Mouse (Mus musculus): ENCODE data around the gene Naa25.
"Not testable (repeated sequence)": the region's sequence is repeated elsewhere in the genome, so short reads cannot be mapped to it uniquely, and the experiment has no call there.

Naa25 gene

DNA sequence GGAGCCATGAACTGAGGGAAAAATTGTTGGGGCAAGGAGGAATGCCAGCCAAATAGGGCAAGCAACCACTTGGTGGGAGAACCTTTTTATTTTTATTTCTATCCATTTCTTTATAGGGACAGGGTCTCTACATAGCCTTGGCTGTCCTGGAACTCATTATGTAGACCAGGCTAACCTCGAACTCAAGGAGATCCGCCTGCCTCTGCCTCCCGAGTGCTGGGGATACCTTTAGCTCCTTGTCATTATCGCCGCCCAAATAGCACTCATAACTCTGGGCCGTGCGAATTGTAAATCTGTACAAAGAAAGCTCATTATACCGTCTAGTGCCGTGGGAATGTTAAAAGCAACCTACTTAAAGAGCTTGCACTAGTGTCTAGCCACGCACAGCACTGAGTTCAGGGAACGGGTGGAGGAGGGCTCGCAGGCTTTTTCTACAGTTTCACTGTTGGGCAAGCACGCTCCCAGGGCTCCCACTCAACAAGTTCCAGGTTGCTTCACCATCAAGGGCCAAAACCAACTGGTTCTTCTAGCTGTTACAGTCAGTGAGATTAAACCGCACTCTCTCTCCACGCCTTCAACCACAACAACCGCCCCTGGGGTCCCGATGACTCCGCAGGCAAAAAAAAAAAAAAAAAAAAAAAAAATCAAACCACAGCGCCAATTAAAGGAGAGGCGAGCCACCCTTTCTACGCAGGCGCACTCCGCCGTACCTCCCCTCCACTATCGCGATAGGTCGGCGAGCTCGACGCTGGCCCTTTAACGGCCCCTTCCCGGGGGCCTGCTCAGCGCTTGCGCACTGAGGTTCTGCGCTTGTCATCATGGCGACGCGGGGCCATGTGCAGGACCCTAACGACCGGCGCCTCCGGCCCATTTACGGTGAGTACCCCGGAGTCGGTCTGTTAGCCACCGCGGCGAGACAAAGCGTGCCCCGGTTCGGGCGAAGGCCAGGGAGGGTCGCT is at the start of gene Naa25:
Naa25 (plus strand) TSS at position 750 of the 959 bp plus-strand sequence.
- peak; percentile 86 to 94 for DNase-seq (ENCODE audit: low spot score in 2 of 2)

DNA sequence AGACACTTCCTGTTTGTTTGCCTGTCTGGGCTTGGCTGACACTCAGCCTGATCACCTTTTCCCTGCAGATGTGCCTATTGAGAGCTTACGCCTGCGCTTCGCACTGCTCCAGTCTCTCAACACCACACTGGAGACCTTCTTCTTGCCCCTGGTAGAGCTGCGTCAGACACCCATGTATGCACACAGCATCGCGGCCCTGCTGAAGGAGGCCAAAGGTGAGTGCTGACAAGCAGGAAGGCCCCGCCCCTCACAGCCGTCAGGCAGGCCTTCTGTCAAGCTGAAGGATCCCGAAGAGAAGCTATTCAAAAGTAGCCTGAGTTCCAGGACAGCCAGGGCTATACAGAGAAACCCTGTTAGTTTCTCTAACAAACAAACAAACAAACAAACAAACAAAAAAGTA is 38.5 kb upstream of the Naa25 start:
- DNase-seq (ENCODE audit: low spot score in 2 of 2): peak in 1 of 2 experiments; percentile 33

DNA sequence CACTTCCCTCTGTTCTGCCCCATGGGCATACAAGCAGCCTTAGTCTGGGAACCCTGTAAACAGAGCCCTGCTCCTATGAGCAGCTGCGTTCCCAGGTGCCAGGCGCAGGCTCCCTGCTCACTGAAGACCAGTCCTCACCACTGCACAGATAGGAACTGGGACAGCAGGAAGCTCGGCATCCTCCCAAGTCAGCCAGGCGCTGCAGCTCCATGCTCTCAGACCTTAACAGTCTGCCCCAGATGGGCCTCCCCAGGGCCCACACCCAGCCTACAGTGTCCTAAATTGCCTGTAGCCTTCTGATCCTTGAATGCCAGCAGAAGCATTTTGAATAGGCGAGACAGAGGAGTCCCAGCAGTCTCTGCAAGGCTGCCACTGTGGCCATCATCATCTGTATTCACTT is 36.0 kb upstream of the Naa25 start:
- no peak for DNase-seq (ENCODE audit: low spot score in 2 of 2)

DNA sequence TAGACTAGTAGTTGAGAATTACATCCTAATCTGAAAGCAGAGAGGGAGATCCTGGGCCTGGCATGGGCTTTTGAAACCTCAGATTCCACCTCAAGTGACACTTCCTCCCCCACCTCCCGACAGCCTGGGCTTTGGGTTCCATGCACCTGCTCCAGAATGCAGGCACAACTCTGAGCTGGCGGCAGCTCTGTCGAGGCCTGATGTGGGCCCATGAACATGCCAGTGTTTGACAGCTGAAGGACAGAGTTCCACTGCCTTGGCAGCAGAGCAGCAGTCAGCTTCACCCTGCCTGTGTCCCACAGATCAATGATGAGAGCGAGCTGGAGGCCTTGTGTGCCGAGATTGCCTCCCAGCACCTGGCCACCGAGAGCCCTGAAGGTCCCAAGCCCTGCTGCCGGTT is 34.3 kb upstream of the Naa25 start:
- no peak for DNase-seq (ENCODE audit: low spot score in 2 of 2)

DNA sequence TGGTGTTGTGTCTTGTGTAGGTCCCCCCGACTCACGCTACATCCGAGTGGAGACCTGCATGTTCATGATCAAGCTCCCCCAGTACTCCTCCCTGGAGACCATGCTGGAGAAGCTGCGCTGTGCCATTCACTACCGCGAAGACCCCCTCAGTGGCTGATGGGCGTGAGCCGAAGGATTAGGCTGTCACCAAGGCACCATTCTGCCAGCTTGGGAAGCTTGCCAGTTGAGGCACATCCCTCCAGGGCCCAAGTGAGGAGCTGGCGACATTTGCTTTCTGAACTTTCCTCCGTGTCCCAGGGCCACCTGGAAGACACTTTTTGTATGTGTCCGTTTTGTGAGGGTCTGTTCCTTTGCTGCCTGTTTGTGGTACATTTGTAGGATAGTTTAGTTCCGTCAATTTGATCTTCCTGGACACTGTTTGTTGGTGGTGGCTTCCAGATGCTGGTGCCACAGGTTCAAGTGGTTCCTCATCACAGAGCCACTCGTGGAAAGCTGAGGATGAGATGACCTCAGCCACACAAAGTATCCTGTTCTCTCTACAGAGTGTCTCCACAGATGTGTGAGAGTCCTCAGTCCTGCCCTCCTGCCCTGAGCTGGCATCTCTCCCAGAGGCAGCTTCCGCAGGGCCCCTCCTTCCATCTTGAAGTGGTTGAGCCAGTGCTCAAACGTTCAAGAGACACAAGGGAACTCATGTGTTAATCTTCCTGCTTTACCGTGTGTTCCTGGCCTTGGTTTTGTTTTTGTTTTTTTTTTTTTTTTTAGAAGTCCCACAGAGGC is 31.1 kb upstream of the Naa25 start:
- DNase-seq (ENCODE audit: low spot score in 2 of 2): no peak

DNA sequence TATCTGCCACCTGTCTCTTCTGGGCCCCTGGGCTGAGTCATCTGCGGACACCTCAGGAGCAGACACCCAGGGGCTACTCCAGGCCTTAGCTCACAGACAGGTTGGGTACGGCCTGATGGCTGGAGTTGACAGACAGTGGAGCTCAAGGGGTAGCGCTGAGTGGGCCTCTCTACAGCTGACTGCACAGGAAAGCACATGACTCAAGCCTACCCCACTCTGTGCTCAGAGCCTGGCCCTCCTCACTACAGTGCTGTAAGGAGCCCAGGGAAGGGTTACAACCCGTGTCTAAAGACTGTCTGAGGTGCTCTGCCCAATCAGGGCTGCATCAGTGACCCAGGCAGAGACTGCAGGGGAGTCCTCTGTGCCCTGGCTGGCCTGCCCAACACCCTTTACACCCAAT is 30.5 kb upstream of the Naa25 start:
- no peak for DNase-seq (ENCODE audit: low spot score in 2 of 2)

DNA sequence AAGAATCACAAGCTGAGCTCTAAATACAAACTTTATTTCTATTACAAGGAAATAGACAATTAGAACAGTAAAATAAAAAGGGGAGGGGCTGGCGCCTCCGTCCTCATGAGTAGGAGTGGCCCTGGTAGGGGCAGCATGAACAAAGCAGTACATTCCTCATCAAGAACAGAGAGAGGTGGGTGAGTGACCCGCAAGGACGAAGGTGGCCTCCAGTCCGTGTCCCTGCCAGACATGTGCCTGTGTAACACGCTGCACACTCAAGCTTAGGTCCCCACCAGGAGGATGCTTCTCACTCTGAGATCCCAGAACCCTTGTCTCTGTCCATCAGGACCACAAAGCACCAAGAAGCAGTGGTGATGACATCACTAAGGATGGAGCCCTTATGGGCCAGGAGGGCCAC is 26.0 kb upstream of the Naa25 start:
- no peak for DNase-seq (ENCODE audit: low spot score in 2 of 2)

DNA sequence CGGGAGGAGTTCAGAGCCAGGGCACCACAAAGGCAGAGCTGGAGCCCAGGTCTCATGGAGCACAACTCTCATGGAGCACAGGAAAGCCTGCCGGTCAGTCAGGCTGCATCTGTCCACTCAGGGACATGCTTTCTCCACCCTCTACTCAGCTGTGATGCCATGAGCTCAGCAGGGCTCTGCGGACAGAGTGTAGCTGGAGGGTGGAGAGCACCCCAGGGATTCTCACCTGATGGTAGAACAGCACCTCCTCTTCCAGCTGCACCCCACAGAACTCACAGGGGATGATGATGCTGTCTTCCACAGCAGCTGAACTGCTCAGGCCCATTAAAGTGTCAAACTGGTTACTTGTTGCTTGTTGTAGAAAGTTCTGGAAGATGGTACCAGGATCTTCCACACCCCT is 22.9 kb upstream of the Naa25 start:
- DNase-seq (ENCODE audit: low spot score in 2 of 2): no peak

DNA sequence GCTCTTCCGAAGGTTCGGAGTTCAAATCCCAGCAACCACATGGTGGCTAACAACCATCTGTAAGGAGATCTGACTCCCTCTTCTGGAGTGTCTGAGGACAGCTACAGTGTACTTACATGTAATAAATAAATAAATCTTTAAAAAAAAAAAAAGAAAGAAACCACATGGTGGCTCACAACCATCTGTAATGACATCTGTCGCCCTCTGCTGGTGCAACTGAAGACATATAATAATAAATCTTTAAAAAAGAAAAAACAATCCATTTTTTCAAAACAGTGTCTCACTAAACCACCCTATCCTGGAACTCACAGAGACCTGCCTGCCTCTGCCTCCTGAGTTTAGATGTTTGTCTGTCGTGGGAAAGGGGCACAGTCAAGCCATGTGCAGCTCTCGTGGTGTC is 20.8 kb upstream of the Naa25 start:
- DNase-seq (ENCODE audit: low spot score in 2 of 2): not testable (repeated sequence)

DNA sequence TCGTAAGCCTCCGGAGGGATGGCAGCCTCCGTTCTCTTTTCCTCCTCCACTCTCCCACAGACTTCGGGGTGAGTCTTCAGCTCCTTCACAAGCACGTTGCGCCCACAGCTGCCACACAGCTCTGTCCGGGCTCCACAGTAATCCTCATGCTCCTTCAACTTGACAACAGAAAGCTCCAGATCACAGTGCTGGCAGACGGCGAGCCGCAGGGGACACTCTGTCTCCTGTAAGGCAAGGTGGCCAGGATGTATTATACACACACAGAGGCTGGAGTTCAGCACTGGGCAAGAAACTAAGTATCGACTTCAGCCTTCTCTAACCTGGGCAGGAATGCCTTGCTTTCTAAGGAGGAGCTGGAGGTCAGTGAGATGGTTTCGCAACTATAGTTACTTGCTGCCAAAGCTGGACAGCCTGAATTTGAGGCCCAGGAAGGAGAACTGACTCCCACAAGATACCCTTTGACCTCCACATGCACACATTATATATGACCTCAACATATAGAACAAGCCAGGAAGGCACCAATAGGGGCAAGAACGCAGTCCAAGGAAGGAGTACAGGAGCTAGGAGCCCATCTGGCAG is 19.0 kb upstream of the Naa25 start:
- DNase-seq (ENCODE audit: low spot score in 2 of 2): no peak

DNA sequence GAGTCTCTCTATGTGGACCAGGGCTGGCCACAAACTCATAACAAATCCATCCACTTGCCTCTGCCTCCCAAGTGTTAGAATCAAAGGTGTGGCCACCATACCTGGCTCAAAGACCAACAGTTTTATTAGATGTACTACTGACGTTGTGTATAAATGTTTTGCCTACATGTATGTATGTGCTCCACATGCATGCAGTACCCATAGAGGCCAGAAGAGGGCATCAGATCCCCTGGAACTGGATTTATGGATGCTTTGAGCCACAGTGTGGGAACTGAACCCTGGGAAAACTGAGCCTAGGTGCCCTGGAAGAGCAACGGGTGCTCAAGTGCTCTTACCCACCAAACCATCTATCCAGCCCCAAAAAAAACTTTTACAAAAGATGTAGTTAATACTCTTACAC is 17.0 kb upstream of the Naa25 start:
- DNase-seq (ENCODE audit: low spot score in 2 of 2): no peak

DNA sequence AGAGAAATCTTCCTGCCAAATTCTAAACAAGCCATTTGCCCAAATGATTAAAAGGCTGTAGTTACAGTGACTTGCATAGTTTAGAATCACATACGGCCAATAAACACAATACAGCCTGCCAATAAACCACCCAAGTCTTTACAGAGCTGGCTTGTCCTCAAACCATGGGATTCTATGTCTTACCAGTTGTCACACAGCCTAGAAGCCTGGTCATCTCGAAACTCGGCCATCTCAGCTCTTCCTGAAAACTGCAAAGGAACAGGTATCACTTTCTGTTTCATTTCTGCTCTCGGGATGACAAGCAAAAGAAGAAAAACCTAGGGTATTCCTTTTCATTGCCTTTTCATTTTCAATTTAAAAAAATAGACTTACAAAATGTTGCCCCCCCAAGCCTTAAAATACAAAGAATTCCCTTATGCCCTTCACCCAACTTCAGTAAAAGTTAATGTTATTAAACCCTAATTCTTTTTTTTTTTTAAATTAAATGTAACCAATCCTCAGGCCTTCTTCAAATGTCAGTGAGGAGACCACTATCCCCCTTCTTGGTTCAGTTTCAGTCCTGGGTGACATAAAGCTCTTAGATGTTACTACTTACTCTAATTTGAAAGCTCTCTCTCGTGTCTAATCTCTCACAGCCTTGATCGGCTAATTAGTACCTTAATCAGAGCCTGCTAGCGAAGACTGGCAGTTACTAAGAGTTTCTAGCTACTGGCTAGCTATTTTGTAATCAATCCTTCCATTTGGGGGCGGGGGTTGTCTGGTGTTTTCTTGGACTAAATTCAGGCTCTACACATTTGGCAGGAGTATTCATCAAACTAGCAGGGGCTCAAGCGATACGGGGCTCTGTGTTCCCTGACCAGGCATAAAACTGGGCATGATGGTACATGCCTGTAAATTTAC is 13.6 kb upstream of the Naa25 start:
- DNase-seq (ENCODE audit: low spot score in 2 of 2): no peak

DNA sequence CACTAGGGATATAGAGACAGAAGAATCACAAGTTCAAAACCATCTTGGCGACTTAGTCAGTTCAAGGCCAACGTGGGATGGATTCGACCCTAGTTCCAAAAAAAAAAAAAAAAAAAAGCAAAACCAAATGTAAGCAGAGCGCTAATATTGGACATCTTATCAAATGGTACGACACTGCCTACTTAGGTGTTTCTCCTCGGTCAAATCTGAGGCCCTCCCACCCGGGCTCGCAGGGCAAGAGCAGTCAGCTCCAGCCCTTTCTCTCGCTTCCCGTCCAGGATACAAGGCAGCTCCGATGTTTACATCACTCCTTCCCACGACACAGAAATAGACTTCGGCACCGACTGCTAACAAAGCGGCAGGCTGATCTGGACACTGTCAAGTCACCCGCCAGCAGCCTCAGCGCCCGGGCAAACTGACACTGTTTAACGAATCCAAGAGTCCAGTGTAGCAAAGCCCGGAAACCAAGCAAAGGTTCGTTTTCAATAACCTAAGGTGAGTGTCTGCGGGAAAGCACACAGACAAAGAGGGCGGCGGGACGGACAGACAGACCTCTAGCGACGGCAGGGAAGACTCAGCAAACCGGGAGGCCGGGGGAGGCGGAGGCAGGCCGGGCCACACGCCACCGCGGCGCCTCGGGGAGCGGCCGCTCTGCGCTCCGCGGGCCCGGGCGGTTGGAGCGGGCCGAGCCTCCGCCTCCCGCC is 12.8 kb upstream of the Naa25 start:
- peak in 1 of 2 experiments; percentile 54 for DNase-seq (ENCODE audit: low spot score in 2 of 2)

DNA sequence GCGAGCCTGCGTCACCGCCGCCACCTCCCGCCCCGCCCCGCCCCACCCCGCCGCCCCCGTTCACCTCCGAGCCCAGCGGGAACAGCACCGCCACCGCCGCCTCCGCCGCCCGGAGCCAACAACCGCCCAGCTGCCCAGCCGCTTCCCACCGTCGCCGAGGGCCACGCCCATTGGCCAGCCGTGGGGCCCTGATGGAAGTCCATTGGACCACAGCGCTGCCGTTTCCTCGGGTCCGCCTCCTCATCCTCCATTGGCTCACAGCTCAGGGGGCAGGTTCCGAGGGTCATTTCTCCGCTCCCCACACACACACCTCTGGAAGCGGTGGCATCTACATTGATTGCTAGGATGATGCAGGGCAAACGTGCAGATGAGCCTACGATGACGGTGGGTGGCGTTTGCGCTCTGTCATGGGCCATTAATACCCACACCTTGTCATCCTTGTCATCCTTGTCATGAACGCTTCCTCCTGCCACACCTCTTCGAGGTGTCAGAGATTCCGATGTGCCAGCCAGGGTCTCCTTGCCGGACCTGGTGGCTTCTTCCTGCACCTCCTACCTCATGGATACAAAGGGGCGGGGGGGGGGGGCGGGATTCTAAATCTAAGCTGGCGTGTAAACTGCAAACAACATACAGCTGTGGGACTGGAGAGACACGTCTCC is 12.1 kb upstream of the Naa25 start, which contains the start of gene Trafd1:
Trafd1 (minus strand) TSS at position 172 of the 659 bp plus-strand sequence.
- DNase-seq (ENCODE audit: low spot score in 2 of 2): peak; percentile 89 to 96

DNA sequence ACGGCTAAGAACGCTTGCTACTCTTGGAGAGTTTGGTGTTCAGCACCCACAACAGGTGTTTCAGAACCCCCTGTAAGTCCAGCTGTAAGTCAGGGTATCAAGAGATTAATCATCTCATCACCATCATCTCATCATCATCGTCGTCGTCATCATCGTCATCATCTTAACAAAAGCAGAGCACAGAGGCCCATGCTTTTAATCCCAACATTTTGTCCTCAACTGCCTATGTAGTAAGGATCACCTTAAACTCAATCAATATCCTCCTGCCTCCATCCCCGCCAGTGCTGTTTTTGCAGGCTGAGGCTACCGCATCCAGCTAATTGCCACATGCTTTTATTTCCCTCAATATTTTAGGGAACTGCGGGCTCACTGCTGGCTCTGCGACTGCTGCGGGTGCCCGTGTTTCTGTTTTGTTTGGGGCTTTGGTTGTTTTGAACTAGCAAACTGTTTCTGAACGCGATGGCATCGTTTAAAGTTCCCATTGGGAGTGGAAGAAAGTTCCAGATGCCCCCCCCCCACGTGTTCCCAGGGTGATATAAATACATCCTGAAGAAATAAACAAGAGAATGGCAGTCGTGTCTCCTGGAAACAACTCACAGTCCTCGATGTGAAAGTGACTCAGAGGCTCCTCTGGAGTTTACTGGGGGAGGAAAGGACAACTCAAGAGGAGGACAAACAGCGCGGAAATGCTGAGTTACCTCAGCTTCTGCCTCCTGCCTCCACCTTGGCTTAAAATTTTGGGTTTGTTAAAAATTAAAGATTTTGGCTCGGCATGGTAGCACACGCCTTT is 11.4 kb upstream of the Naa25 start:
- peak in 1 of 2 experiments; percentile 8 for DNase-seq (ENCODE audit: low spot score in 2 of 2)

DNA sequence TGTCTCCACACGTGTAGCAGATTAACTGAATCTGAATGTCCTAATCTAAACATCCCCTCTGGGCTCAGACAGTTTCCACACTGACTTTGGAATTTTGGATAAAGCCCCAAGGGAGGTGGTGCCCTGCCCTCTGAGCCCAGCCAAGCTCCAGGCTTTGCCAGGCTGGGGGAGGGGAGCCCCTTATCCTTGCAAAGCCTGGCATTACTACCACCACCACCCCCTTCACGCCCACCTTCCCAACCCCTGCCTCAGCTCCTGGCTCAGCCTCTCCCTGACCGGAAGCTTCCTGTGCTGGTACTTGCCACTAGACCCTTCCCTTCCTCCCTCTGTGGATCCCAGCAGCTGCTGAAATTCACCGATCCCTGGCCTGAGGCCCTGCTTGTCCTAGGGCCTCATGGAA is 10.6 kb upstream of the Naa25 start:
- peak in 1 of 2 experiments; percentile 61 for DNase-seq (ENCODE audit: low spot score in 2 of 2)

DNA sequence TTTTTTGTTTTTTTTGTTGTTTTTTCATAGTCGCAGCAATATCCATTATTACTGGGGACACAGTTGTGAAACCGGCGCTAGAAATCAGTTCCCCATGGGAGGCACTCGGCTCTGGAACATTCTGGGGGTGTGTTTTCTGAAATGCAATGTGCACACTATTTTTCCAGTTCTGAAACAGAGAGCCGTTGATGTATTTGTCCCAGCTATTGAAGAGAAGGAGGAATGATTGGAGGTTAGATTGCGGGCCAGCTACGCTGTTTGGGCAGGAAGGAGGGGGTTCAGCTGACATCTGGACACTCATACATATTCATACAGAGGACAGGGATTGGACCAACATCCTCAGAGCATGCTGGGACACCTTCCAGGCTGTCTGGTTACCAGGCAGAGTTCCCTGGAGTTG is 8.6 kb upstream of the Naa25 start:
- peak in 1 of 2 experiments; percentile 48 for DNase-seq (ENCODE audit: low spot score in 2 of 2)

DNA sequence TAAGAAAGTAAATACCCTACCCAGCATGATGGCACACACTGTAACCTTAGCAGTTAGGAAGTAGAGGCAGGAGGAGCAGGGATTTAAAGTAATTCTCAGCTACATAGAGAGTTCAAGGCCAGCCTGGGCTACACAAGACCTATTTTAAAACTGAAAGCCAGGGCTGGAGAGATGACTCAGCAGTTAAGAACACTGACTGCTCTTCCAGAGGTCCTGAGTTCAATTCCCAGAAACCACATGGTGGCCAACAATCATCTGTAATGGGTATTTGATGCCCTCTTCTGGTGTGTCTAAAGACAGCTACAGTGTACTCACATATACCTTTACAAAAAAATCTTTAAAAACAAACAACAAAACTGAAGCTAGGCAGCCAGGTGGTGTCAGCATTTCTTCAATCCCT is 8.0 kb upstream of the Naa25 start:
- no peak for DNase-seq (ENCODE audit: low spot score in 2 of 2)

DNA sequence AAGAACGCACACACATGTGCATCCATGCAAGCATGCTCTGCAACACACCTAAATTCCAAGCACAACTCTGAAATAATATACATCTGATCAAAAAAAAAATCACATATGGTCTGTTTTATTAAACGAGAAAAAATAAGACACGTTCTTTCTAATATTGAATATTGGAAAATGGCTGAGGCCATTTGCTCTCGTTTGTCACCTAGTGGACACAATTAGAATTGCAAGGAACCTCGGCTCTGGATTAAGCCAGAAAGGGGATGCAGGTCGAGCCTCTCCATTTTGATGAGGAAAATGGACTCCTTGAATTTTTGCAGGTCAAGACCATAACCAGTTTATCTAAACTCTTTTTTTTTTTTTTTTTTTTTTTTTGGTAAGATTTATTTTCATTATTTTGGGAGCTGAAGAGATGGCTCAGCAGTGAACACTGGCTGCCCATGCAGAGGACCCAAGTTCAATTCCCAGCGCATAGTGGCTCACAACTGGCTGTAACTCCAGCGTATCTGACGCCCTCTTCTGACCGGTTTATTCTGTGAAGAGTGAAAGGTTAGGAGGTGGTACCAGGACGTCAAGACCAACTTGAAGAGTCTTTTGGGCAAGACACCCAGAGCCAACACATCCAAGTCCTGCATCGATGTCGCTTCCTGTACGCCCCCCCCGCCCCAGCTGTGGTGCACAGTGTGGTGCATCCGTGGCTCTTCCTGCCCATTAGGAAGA is 4.9 kb upstream of the Naa25 start:
- DNase-seq (ENCODE audit: low spot score in 2 of 2): no peak
